Mouse (Mus musculus): ENCODE measurements around the gene Olfr49. TPM values are rescaled to one million over a fixed set of nuclear protein-coding genes. Genes with fewer than 3 reads are reported as not detected.
A peak's percentile ranks its signal among the peaks of the same experiment; 100 is the strongest.

Olfr49 gene
- polyA plus RNA-seq (2014; fragmentation: Nextera tagmentation; extraction: Ambion mirVana): 0.12 TPM in 1 of 2 replicates, not detected in the other

DNA sequence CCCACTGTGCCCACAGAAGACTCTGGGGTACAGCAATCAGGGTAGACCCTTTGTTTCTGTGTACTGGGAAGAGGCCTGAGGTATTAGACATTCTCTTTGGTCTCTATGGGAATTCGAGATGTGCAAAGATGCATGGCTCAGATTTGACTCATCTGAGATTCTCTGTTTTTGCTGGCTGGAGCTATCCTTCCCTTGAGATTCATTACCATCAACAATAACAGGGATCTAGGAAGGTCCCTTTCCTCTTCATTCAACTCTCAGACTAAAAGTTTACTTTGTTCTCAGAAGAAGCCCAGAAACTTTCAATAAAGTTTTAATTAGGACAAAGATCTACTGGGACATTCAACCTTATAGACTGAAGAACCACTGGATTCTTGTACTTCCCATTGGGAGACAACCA, at the start of gene Olfr49:
Gene Olfr49 (minus strand): TSS at position 101 of the 400 bp plus-strand sequence.
- ATAC-seq (ENCODE audit: insufficient number of reproducible peaks, insufficient read depth, low FRiP score, low read depth): no peak
- Histone ChIP-seq H3K9me3 (ENCODE audit: control insufficient read depth, low read length) (no peaks in the 10 kb centered on the region), H3K9ac (ENCODE audit: low read length) (no peak within 1 kb of the TSS), H3K27me3 (ENCODE audit: control insufficient read depth, insufficient read depth, low read length) (no peaks in the 10 kb centered on the region; the same call in 1 of the 2 replicates), H3K4me3 (ENCODE audit: control insufficient read depth in 1 of 2, insufficient read depth in 1 of 2, low read depth in 1 of 2, low read length in 2 of 2) (no peak within 1 kb of the TSS), H3K36me3 (ENCODE audit: control insufficient read depth, insufficient read depth, low read length) (no peaks in the 10 kb centered on the region), H3K4me1 (ENCODE audit: control insufficient read depth in 2 of 2, insufficient read depth in 2 of 2, low read length in 2 of 2) (no peaks in the 10 kb centered on the region), H3K4me2 (ENCODE audit: low read length) (no peak within 1 kb of the TSS), H3K27ac (replicated peaks in 1 of 2; ENCODE audit: control insufficient read depth in 1 of 2, insufficient read depth in 1 of 2, low read depth in 2 of 2, low read length in 2 of 2) (no peak within 1 kb of the TSS)
- WGBS: 60% methylated on average over 1 of the region's 1 CpGs

DNA sequence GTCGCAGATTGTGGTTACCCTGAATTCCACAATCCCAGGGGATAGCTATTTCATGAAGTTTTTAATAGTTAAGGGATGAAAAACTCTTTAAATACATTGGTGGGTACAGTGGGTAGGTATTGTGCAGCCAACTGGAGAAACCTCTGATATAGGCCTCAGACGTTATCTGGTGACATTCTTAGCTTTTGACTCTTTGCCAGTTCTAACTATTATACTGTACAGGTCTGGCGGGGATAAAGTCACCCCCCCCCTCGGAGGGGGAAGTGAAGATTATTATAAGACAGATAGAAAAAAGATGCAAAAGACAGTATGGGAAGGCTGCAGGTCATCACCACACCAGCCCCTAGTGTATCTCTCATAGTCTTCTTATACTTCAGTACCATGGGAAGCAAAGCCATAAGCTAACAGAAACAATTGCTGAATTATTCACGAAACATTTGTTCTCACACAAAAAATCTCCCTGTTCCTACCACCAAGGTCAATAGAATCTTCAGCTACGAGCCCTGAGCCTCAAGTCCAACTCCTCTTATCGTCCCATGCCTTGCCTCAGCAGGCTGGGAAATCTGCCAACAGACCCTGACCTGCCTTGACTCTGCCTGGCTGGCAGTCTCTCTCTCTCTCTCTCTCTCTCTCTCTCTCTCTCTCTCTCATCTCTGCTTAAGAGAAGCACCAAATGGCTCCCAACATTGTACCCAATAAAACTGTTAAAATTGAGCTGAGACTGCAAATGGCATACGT, 48.9 kb upstream of the Olfr49 start:
- no peaks in the 10 kb centered on the region for H3K27me3 ChIP-seq (ENCODE audit: control insufficient read depth, insufficient read depth, low read length)
- no peak overlapping the region for H3K9ac ChIP-seq (ENCODE audit: low read length)
- H3K4me2 ChIP-seq (ENCODE audit: low read length): peak overlapping the region; percentile 35
- ATAC-seq (ENCODE audit: insufficient number of reproducible peaks, insufficient read depth, low FRiP score, low read depth): peak; percentile 73; the same call in 1 of the 2 replicates
- peaks cover 9 to 21% of the 10 kb centered on the region in 2 experiments for H3K4me1 ChIP-seq (ENCODE audit: control insufficient read depth in 2 of 2, insufficient read depth in 2 of 2, low read length in 2 of 2)
- no peak overlapping the region for H3K4me3 ChIP-seq (ENCODE audit: control insufficient read depth in 1 of 2, insufficient read depth in 1 of 2, low read depth in 1 of 2, low read length in 2 of 2)
- no peaks in the 10 kb centered on the region for H3K36me3 ChIP-seq (ENCODE audit: control insufficient read depth, insufficient read depth, low read length)
- peak overlapping the region; percentile 10 to 75 for H3K27ac ChIP-seq (replicated peaks in 1 of 2; ENCODE audit: control insufficient read depth in 1 of 2, insufficient read depth in 1 of 2, low read depth in 2 of 2, low read length in 2 of 2)
- WGBS: 30% methylated on average over 8 of the region's 8 CpGs
- no peaks in the 10 kb centered on the region for H3K9me3 ChIP-seq (ENCODE audit: control insufficient read depth, low read length)

- H3K27ac ChIP-seq (replicated peaks in 1 of 2; ENCODE audit: control insufficient read depth in 1 of 2, insufficient read depth in 1 of 2, low read depth in 2 of 2, low read length in 2 of 2): peak overlapping the region in 1 of 2 experiments; percentile 75; a peak in 1 of 4 replicates
- WGBS: 71% methylated on average over 5 of the region's 5 CpGs
Measured at GRCm38 (mm10) chr14:54332176-54333074, 47.7 kb upstream of the Olfr49 start.

GRCm38 (mm10) chr14:54331178-54331577, 46.4 kb upstream of the Olfr49 start:
- Histone ChIP-seq H3K27me3 (ENCODE audit: control insufficient read depth, insufficient read depth, low read length) (no peaks in the 10 kb centered on the region), H3K9ac (ENCODE audit: low read length) (no peak overlapping the region), H3K27ac (replicated peaks in 1 of 2; ENCODE audit: control insufficient read depth in 1 of 2, insufficient read depth in 1 of 2, low read depth in 2 of 2, low read length in 2 of 2) (no peak overlapping the region), H3K4me2 (ENCODE audit: low read length) (no peak overlapping the region), H3K36me3 (ENCODE audit: control insufficient read depth, insufficient read depth, low read length) (no peaks in the 10 kb centered on the region), H3K4me1 (ENCODE audit: control insufficient read depth in 2 of 2, insufficient read depth in 2 of 2, low read length in 2 of 2) (peaks cover 9 to 21% of the 10 kb centered on the region in 2 experiments), H3K4me3 (ENCODE audit: control insufficient read depth in 1 of 2, insufficient read depth in 1 of 2, low read depth in 1 of 2, low read length in 2 of 2) (no peak overlapping the region), H3K9me3 (ENCODE audit: control insufficient read depth, low read length) (no peaks in the 10 kb centered on the region)
- WGBS: 91% methylated on average over 1 of the region's 1 CpGs
- no peak for ATAC-seq (ENCODE audit: insufficient number of reproducible peaks, insufficient read depth, low FRiP score, low read depth)

More at GRCm38 (mm10) chr14:54332176-54333074, 47.7 kb upstream of the Olfr49 start:
- no peaks in the 10 kb centered on the region for H3K9me3 ChIP-seq (ENCODE audit: control insufficient read depth, low read length)
- no peak overlapping the region for H3K4me2 ChIP-seq (ENCODE audit: low read length)
- no peak overlapping the region for H3K9ac ChIP-seq (ENCODE audit: low read length)
- H3K36me3 ChIP-seq (ENCODE audit: control insufficient read depth, insufficient read depth, low read length): no peaks in the 10 kb centered on the region
- H3K4me3 ChIP-seq (ENCODE audit: control insufficient read depth in 1 of 2, insufficient read depth in 1 of 2, low read depth in 1 of 2, low read length in 2 of 2): no peak overlapping the region
- no peaks in the 10 kb centered on the region for H3K27me3 ChIP-seq (ENCODE audit: control insufficient read depth, insufficient read depth, low read length)
- no peak for ATAC-seq (ENCODE audit: insufficient number of reproducible peaks, insufficient read depth, low FRiP score, low read depth)
- H3K4me1 ChIP-seq (ENCODE audit: control insufficient read depth in 2 of 2, insufficient read depth in 2 of 2, low read length in 2 of 2): peaks cover 9 to 21% of the 10 kb centered on the region in 2 experiments

DNA sequence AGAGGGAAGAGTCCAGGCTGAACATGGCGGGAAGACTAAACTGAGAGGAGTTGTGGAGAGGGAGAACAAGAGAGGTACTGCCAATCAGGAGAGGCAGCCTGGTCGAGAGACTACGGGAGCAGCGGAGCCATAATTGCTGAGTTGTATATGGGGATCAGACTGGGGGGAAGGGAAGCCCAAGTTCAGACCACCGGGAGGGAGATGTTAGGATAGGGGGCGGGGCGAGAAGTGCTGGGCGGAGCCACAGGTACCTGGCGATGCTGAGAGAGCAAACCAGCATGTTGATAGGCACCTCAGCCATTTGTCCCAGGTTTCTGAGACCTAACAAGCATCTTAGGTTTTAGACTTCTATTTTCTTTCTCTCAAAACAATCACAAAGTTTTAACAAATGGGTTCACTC, 44.5 kb upstream of the Olfr49 start:
- Histone ChIP-seq H3K36me3 (ENCODE audit: control insufficient read depth, insufficient read depth, low read length) (no peaks in the 10 kb centered on the region), H3K27ac (replicated peaks in 1 of 2; ENCODE audit: control insufficient read depth in 1 of 2, insufficient read depth in 1 of 2, low read depth in 2 of 2, low read length in 2 of 2) (no peak overlapping the region), H3K9me3 (ENCODE audit: control insufficient read depth, low read length) (no peaks in the 10 kb centered on the region), H3K4me1 (ENCODE audit: control insufficient read depth in 2 of 2, insufficient read depth in 2 of 2, low read length in 2 of 2) (peaks cover 9 to 20% of the 10 kb centered on the region in 2 experiments), H3K27me3 (ENCODE audit: control insufficient read depth, insufficient read depth, low read length) (no peaks in the 10 kb centered on the region), H3K4me3 (ENCODE audit: control insufficient read depth in 1 of 2, insufficient read depth in 1 of 2, low read depth in 1 of 2, low read length in 2 of 2) (no peak overlapping the region), H3K4me2 (ENCODE audit: low read length) (no peak overlapping the region), H3K9ac (ENCODE audit: low read length) (no peak overlapping the region)
- WGBS: 48% methylated on average over 9 of the region's 9 CpGs
- ATAC-seq (ENCODE audit: insufficient number of reproducible peaks, insufficient read depth, low FRiP score, low read depth): no peak

DNA sequence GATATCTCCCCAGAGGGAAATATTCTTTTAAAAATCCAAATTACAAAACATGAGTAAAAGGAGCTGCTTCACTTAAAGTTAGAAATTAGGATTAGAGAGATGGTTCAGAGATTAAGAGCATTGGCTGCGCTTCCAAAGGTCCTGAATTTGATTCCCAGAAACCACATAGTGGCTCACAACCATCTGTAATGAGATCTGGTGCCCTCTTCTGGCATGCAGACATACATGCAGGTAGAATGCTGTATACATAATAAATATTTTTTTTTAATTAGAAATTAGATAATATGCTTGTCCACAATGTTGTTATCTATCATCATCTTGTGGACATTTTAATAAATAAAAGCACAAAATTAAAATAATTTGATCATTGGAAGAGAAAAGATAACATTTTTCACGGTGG, 43.8 kb upstream of the Olfr49 start:
- no peak for ATAC-seq (ENCODE audit: insufficient number of reproducible peaks, insufficient read depth, low FRiP score, low read depth)
- H3K27ac ChIP-seq (replicated peaks in 1 of 2; ENCODE audit: control insufficient read depth in 1 of 2, insufficient read depth in 1 of 2, low read depth in 2 of 2, low read length in 2 of 2): no peak overlapping the region
- no peak overlapping the region for H3K4me3 ChIP-seq (ENCODE audit: control insufficient read depth in 1 of 2, insufficient read depth in 1 of 2, low read depth in 1 of 2, low read length in 2 of 2)
- no peak overlapping the region for H3K9ac ChIP-seq (ENCODE audit: low read length)
- peaks cover 5 to 14% of the 10 kb centered on the region in 2 experiments for H3K4me1 ChIP-seq (ENCODE audit: control insufficient read depth in 2 of 2, insufficient read depth in 2 of 2, low read length in 2 of 2)
- no peak overlapping the region for H3K4me2 ChIP-seq (ENCODE audit: low read length)
- 75% methylated on average over 2 of the region's 2 CpGs for whole genome bisulfite sequencing
- H3K36me3 ChIP-seq (ENCODE audit: control insufficient read depth, insufficient read depth, low read length): no peaks in the 10 kb centered on the region
- H3K9me3 ChIP-seq (ENCODE audit: control insufficient read depth, low read length): no peaks in the 10 kb centered on the region
- no peaks in the 10 kb centered on the region for H3K27me3 ChIP-seq (ENCODE audit: control insufficient read depth, insufficient read depth, low read length)

GRCm38 (mm10) chr14:54324486-54324885, 39.7 kb upstream of the Olfr49 start:
- Histone ChIP-seq H3K4me3 (ENCODE audit: control insufficient read depth in 1 of 2, insufficient read depth in 1 of 2, low read depth in 1 of 2, low read length in 2 of 2) (no peak overlapping the region), H3K9me3 (ENCODE audit: control insufficient read depth, low read length) (no peaks in the 10 kb centered on the region), H3K4me2 (ENCODE audit: low read length) (no peak overlapping the region), H3K27me3 (ENCODE audit: control insufficient read depth, insufficient read depth, low read length) (no peaks in the 10 kb centered on the region), H3K27ac (replicated peaks in 1 of 2; ENCODE audit: control insufficient read depth in 1 of 2, insufficient read depth in 1 of 2, low read depth in 2 of 2, low read length in 2 of 2) (no peak overlapping the region), H3K4me1 (ENCODE audit: control insufficient read depth in 2 of 2, insufficient read depth in 2 of 2, low read length in 2 of 2) (no peaks in the 10 kb centered on the region), H3K9ac (ENCODE audit: low read length) (no peak overlapping the region), H3K36me3 (ENCODE audit: control insufficient read depth, insufficient read depth, low read length) (no peaks in the 10 kb centered on the region)
- ATAC-seq (ENCODE audit: insufficient number of reproducible peaks, insufficient read depth, low FRiP score, low read depth): no peak
- WGBS: 69% methylated on average over 5 of the region's 5 CpGs
